Mouse (Mus musculus) liver, postnatal 0 days (tissue): ENCODE measurements at regions not wholly inside any gene's neighbourhood (a gene's known extent, or its start where the extent isn't known, plus 50 kb on each side); places are given as distances from the start of the nearest gene placed in this dataset.

Experiments
- ATAC-seq: fragments of 200-750 bp; cut with Nextera tagmentation; 2 replicates; pipeline ENCODE4 v1.8.0; 2017; ENCODE audit warnings: mild to moderate bottlenecking, moderate library complexity
- DNase-seq: peaks from one replicate; pipeline ENCODE4 v3.0.0-alpha.2; 2016
- H3K27ac ChIP-seq: fragments of 300-500 bp; sonication (generic); 2 replicates; pipeline ENCODE4 v1.5.1; 2014; ENCODE audit warnings: antibody characterized with exemption, moderate library complexity, mild to moderate bottlenecking, low read depth
- H3K27me3 ChIP-seq: fragments of 300-500 bp; sonication (generic); 2 replicates; pipeline ENCODE4 v1.6.1; 2014; ENCODE audit warnings: low read length, control low read depth, mixed read lengths; ENCODE audit not compliant: insufficient read depth
- H3K36me3 ChIP-seq: fragments of 300-500 bp; sonication (generic); replicated peaks from 2 replicates; pipeline ENCODE4 v1.6.1; 2014; ENCODE audit warnings: mild to moderate bottlenecking, control low read depth, low read length, moderate library complexity, mixed read lengths; ENCODE audit not compliant: insufficient read depth
- H3K4me1 ChIP-seq: fragments of 300-500 bp; sonication (generic); 2 replicates; pipeline ENCODE4 v1.6.1; 2014; ENCODE audit warnings: antibody characterized with exemption, mild to moderate bottlenecking, control low read depth; ENCODE audit not compliant: insufficient read depth
- H3K4me2 ChIP-seq: fragments of 300-500 bp; sonication (generic); 2 replicates; pipeline ENCODE4 v1.6.1; 2014; ENCODE audit warnings: low read depth, mild to moderate bottlenecking, low read length, moderate library complexity, mixed read lengths
- H3K4me3 ChIP-seq: fragments of 300-500 bp; sonication (generic); 2 replicates; pipeline ENCODE4 v1.5.1; 2014; ENCODE audit warnings: low read depth, low read length
- H3K9ac ChIP-seq: fragments of 300-500 bp; sonication (generic); replicated peaks from 2 replicates; pipeline ENCODE4 v1.6.1; 2014; ENCODE audit warnings: mild to moderate bottlenecking, moderate library complexity
- H3K9me3 ChIP-seq: fragments of 300-500 bp; sonication (generic); 2 replicates; pipeline ENCODE4 v1.6.1; 2016; ENCODE audit warnings: mild to moderate bottlenecking, control low read depth, low read length, mixed read lengths
- CTCF ChIP-seq: sonication (generic); IDR thresholded peaks from 2 replicates; pipeline ENCODE4 v1.5.1; 2016; ENCODE audit warnings: antibody characterized with exemption, low read depth
- EP300 ChIP-seq: IDR thresholded peaks from 2 replicates; pipeline ENCODE4 v1.6.1; 2016; ENCODE audit warnings: antibody characterized with exemption, low read depth, mild to moderate bottlenecking
- WGBS: fragments of 180-500 bp; shearing (Covaris S2); extraction: QIAGEN DNeasy Blood & Tissue Kit; methylation state at CpG from one replicate; pipeline ENCODE4 v1.1.7; 2014; ENCODE audit not compliant: insufficient replicate concordance; 5-methylcytosine and 5-hydroxymethylcytosine counted together

DNA sequence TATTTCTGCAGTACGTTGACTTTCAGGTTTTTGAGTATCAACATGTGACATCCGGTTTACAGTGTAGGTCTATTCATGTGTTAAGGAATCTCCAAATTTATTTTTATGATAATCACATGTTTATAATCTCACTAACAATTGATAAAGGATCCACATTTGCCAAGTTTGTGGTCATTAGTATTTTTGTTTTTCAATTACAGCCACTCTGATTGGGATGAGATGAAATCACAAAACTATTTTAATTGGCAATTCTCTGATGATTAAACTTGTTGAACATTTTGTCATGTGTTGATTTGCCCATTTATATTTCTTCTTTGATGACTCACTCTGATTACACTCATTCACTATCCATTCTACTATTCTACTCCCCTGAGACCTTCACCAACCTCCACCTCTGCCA lies 228.0 kb upstream of the Fam83b start:
- Histone ChIP-seq H3K27me3 (no peaks in the 10 kb centered on the region), H3K9me3 (no peaks in the 10 kb centered on the region), H3K9ac (no peak overlapping the region), H3K4me2 (no peak overlapping the region), H3K27ac (no peak overlapping the region), H3K36me3 (no peaks in the 10 kb centered on the region), H3K4me3 (no peak overlapping the region), H3K4me1 (no peaks in the 10 kb centered on the region)
- TF ChIP-seq EP300 (no peak), CTCF (no peak)
- DNase-seq (no peak), ATAC-seq (no peak)
- 78% methylated on average over 2 of the region's 2 CpGs for WGBS

DNA sequence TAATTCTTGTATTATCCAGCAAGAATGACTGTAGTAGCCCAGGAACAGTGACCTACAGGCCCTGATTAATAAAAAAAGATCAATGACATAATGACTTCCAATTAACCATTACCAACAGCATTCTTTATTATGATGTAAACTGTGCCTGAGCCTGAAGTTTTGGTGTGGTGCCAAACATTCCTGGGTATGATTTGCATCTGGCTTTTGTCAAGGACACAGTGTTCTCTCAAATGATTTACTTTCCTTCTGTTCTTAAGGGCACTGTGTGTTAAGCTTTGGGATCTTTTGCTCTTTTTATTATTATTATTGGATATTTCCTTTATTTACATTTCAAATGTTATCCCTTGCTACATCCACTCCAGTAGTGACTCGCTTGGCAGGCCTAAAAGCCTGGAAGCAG lies 221.7 kb upstream of the Fam83b start:
- Histone ChIP-seq H3K36me3 (no peaks in the 10 kb centered on the region), H3K4me1 (no peaks in the 10 kb centered on the region), H3K9ac (no peak overlapping the region), H3K27me3 (no peaks in the 10 kb centered on the region), H3K4me2 (no peak overlapping the region), H3K27ac (no peak overlapping the region), H3K4me3 (no peak overlapping the region), H3K9me3 (no peaks in the 10 kb centered on the region)
- TF ChIP-seq CTCF (no peak), EP300 (no peak)
- WGBS, result 70% methylated on average over 1 of the region's 1 CpGs
- no peak for ATAC-seq
- DNase-seq, result no peak
